Mouse (Mus musculus) ES-E14 (cell line): Measurements from ENCODE around the gene Wrb. TPM values are rescaled to one million over a fixed set of nuclear protein-coding genes. Genes with fewer than 3 reads are reported as not detected.
"Not testable (repeated sequence)": the region's sequence is repeated elsewhere in the genome, so short reads cannot be mapped to it uniquely, and the experiment has no call there.

Experiments
- DNase-seq: peaks from one replicate; pipeline ENCODE4 v3.0.0-alpha.2; 2013; ENCODE audit warnings: low read depth, low spot score
- H3K27ac ChIP-seq: 2 replicates; pipeline ENCODE4 v1.5.1; 2012; ENCODE audit warnings: low read depth, mild to moderate bottlenecking, low read length, moderate library complexity, mixed read lengths; ENCODE audit not compliant: poor library complexity, insufficient read depth, severe bottlenecking
- H3K36me3 ChIP-seq: 2 replicates; pipeline ENCODE4 v1.6.1; 2012; ENCODE audit warnings: mild to moderate bottlenecking, low read length, moderate library complexity, mixed read lengths; ENCODE audit not compliant: control insufficient read depth, poor library complexity, insufficient read depth, severe bottlenecking
- H3K4me1 ChIP-seq, 2 experiments: fragments of 150-350 bp in 1 of 2; sonication (generic) in 1 of 2; 2 replicates each; pipeline ENCODE4 v1.6.1; 2012; ENCODE audit warnings: low read length in 2 of 2, mild to moderate bottlenecking in 1 of 2, mixed read lengths in 1 of 2; ENCODE audit not compliant: control insufficient read depth in 2 of 2, insufficient read depth in 2 of 2, poor library complexity in 1 of 2
- H3K4me3 ChIP-seq, 2 experiments: fragments of 150-350 bp in 1 of 2; sonication (generic) in 1 of 2; 2 replicates each; pipeline ENCODE4 v1.5.1; 2012; ENCODE audit warnings: low read length in 2 of 2, low read depth in 1 of 2, mild to moderate bottlenecking in 1 of 2, mixed read lengths in 1 of 2; ENCODE audit not compliant: insufficient read depth in 1 of 2, poor library complexity in 1 of 2, severe bottlenecking in 1 of 2
- H3K9ac ChIP-seq: 2 replicates; pipeline ENCODE4 v1.6.1; 2012; ENCODE audit warnings: low read depth, mild to moderate bottlenecking, low read length, mixed read lengths; ENCODE audit not compliant: poor library complexity, insufficient read depth, severe bottlenecking
- H3K9me3 ChIP-seq: fragments of 150-350 bp; sonication (generic); 2 replicates; pipeline ENCODE4 v1.6.1; 2012; ENCODE audit warnings: low read depth, mild to moderate bottlenecking, low read length; ENCODE audit not compliant: control insufficient read depth, insufficient read depth
- CHD2 ChIP-seq: IDR thresholded peaks from 2 replicates; pipeline ENCODE4 v1.6.1; 2014; ENCODE audit warnings: mild to moderate bottlenecking, low read depth, low read length, inconsistent platforms
- HCFC1 ChIP-seq: IDR thresholded peaks from 2 replicates; pipeline ENCODE4 v1.6.1; 2012; ENCODE audit warnings: low read length, inconsistent platforms, borderline replicate concordance; ENCODE audit not compliant: insufficient read depth
- MAFK ChIP-seq: IDR thresholded peaks from 2 replicates; pipeline ENCODE4 v1.6.1; 2014; ENCODE audit warnings: mild to moderate bottlenecking, low read depth, low read length, inconsistent platforms; ENCODE audit not compliant: insufficient read depth
- ZC3H11A ChIP-seq: IDR thresholded peaks from 2 replicates; pipeline ENCODE4 v1.6.1; 2012; ENCODE audit warnings: low read depth, mild to moderate bottlenecking, inconsistent platforms, low read length, borderline replicate concordance
- ZNF384 ChIP-seq: IDR thresholded peaks from 2 replicates; pipeline ENCODE4 v1.6.1; 2012; ENCODE audit warnings: low read depth, low read length, inconsistent platforms
- in situ Hi-C, 2 experiments: fragments of 600-800 bp; cut with MboI; formaldehyde crosslinking; loops; one replicate each; pipeline ENCODE4 v1.15.1; 2025; ENCODE audit warnings: low sequenced_read_pairs in 2 of 2, inconsistent platforms in 1 of 2; ENCODE audit not compliant: unreplicated experiment in 2 of 2
- total RNA-seq: library from RNA; depleted of rRNA; stranded (reverse); fragments of 300-350 nt; gene quantifications from 2 replicates; pipeline ENCODE4 v1.2.3, GENCODE M21; 2012

Wrb gene
- total RNA-seq, 1 experiment: 93.7 TPM

DNA sequence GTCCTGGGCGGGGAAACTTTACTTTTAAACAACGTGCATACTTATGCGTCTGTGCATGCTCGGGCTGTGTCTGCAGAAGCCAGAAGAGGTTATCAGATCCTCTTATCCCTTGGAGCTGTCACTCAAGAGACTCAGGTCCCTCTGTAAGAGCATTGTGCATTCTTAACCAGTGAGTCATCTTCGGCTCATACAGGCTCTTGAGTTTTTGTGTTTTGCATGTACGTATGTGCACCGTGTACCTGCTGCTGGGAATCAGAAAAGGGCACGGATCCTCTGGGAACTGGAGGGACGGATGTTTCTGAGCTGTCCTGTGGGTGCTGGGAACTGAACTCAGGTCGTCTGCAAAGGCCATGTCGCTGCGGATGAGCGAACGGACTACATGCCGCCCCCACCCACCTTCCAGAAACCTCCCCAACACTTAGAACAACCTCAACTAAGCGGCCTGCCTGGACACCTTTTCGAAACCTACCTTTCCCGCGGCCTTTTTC, 18.5 kb upstream of the Wrb start:
- no peak for DNase-seq
- TF ChIP-seq ZNF384 (no peak), HCFC1 (no peak), ZC3H11A (no peak), MAFK (no peak), CHD2 (no peak)
- H3K27ac ChIP-seq: peak overlapping the region; percentile 91
- in situ Hi-C loops: no loop called here
- peak overlapping the region; percentile 88 to 99 for H3K4me3 ChIP-seq
- H3K36me3 ChIP-seq: peaks cover 34% of the 10 kb centered on the region
- H3K4me1 ChIP-seq: peaks cover 2 to 4% of the 10 kb centered on the region in 2 experiments; a peak in 1 of 4 replicates
- H3K9ac ChIP-seq: peak overlapping the region; percentile 95
- H3K9me3 ChIP-seq: no peaks in the 10 kb centered on the region

DNA sequence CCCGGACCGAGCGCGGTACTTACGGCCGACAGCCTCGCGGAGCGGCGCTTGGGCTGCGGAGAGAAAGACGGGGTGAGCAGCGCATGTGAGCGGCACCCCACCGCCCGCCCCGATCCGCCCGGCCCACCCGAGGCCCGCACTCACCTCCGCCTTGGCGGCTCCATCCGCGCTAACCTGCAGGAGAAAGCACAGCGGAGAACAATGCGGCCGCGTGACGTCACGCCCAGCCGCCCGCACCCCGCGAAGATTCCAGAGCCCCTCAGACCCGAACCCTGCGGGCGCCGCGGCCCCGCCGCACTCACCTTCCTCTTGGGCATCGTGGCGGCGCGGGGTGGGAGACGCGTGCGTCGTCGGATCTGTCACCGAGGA, 17.9 kb upstream of the Wrb start:
- Histone ChIP-seq H3K36me3 (peaks cover 34% of the 10 kb centered on the region), H3K4me3 (peak overlapping the region; percentile 88 to 99), H3K9me3 (no peaks in the 10 kb centered on the region), H3K27ac (peak overlapping the region; percentile 91), H3K9ac (peak overlapping the region; percentile 95), H3K4me1 (peaks cover 2 to 4% of the 10 kb centered on the region in 2 experiments; a peak in 1 of 4 replicates)
- in situ Hi-C loops: no loop called here
- TF ChIP-seq CHD2 (no peak), MAFK (no peak), ZNF384 (no peak), HCFC1 (peak; percentile 48; the same call in 1 of the 2 replicates)
- DNase-seq: no peak

DNA sequence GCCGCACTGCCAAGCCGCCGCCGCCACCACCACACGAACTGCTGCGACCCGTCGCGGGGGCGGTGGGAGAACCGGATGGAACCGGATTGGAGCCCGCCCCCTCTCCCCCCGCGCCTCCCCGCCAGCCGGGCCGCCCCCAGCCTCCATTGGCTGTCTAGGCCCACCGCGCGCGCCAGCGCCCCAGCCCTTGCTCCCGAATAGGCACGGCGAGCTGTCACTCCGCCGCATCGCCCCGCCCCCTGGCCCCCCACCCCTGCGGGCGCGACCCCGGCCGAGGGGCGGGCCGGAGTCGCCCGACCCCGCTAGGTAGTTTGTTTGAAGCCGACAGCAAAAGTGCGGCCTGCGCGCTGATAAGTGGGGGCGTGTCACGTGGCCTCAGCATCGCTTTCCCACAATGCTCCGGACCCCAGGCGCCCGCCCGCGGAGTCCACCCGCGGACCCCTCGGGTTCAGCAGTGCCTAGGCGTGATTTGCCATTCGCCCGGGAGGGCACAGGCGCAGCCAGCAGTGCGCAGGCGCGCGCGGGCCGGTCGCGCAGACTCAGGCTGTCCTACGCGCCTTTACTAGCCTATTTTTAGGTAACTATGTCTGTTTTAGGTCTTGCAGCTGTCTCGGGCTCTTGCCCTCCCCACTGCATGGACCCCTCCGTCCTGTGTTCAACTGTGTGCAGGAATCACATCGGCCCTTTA, 17.4 kb upstream of the Wrb start, which contains the start of gene Hmgn1:
Gene Hmgn1 (minus strand): TSS at position 73 of the 688 bp plus-strand sequence.
- H3K4me3 ChIP-seq: peak within 1 kb of the TSS; percentile 88 to 99
- no peak for TF ChIP-seq ZNF384
- 0 out of 2 replicates have a peak, but pooled peaks have one; percentile 50 for TF ChIP-seq HCFC1
- TF ChIP-seq ZC3H11A: no peak
- TF ChIP-seq CHD2: no peak
- H3K9ac ChIP-seq: peak within 1 kb of the TSS; percentile 96
- peaks cover 28% of the 10 kb centered on the region for H3K36me3 ChIP-seq
- no peaks in the 10 kb centered on the region for H3K9me3 ChIP-seq
- peak within 1 kb of the TSS; percentile 91 for H3K27ac ChIP-seq
- in situ Hi-C loops: no loop called here
- peaks cover 2 to 4% of the 10 kb centered on the region in 2 experiments; a peak in 1 of 4 replicates for H3K4me1 ChIP-seq
- peak; percentile 91 for DNase-seq

DNA sequence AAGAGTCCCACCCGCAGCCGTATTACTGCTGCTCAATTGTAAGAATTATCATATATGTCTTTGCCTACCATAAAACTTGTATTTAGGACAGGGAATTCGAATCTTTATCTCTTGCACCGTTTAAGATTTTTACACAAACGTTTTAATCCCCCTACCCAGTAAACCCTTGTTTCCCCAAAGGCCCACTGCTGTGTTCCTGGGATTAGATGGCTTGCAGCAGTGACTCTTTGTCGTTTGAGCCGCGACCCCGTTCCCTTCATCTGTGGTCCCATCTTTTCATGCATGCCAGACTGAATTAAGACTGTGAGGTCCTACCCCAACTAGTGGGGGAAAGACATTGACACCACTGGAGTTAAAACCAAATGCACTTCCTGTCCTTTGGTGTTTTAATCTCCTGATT, 16.7 kb upstream of the Wrb start:
- Histone ChIP-seq H3K9me3 (no peaks in the 10 kb centered on the region), H3K9ac (peak overlapping the region; percentile 96), H3K4me1 (peaks cover 2 to 4% of the 10 kb centered on the region in 2 experiments; a peak in 1 of 4 replicates), H3K27ac (no peak overlapping the region; the same call in 1 of the 2 replicates), H3K36me3 (peaks cover 23% of the 10 kb centered on the region), H3K4me3 (peak overlapping the region; percentile 72 to 84)
- in situ Hi-C loops: no loop called here
- no peak for DNase-seq
- TF ChIP-seq MAFK: no peak
- TF ChIP-seq ZC3H11A: no peak
- no peak for TF ChIP-seq CHD2
- TF ChIP-seq ZNF384: no peak
- TF ChIP-seq HCFC1: no peak

DNA sequence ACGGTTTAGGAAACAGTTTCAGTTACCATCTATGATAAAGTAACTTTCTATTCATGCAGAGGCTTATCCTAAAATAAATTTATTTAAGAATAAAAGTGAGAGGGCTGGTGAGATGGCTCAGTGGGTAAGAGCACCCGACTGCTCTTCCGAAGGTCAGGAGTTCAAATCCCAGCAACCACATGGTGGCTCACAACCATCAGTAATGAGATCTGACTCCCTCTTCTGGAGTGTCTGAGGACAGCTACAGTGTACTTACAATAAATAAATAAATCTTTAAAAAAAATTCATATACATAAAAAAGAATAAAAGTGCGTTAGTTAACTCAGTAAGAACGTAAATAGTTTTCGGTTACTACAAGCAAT, 478 bp upstream of the Wrb start:
- Histone ChIP-seq H3K4me1 (peaks cover 0 to 22% of the 10 kb centered on the region in 2 experiments; a peak in 2 of 4 replicates), H3K4me3 (peak overlapping the region in 1 of 2 experiments; percentile 43; a peak in 2 of 4 replicates)
- H3K9ac ChIP-seq, H3K36me3 ChIP-seq, DNase-seq, H3K9me3 ChIP-seq, H3K27ac ChIP-seq, in situ Hi-C loops: not testable (repeated sequence)
